Mouse (Mus musculus): ENCODE measurements around the gene St3gal5. TPM values are rescaled to one million over a fixed set of nuclear protein-coding genes. Genes with fewer than 3 reads are reported as not detected.

Gene St3gal5
- total and polyA plus RNA-seq, 3 experiments: 24.4 to 51.8 TPM; not detected in 1

DNA sequence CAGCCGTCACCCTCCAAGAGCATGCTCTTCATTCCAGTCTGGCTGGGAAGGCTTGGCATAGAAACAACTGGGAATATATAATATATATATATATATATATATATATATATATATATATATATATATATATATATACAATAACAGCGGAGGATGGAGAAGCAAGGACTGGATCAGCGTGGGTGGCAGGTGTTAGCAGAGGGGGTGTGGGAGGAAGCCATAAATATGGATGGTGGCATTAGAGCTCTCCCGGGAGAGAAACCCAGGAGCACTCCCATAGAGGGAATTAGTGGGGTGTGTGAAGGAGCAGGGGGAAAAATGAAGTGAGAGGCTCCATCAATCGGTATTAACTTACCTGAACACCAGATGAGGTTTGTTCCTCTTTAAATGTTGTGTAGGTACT is 2.8 kb downstream of the St3gal5 start:
- H3K9me3 ChIP-seq (replicated peaks; ENCODE audit: insufficient read depth, low read length): no peaks in the 10 kb centered on the region
- peak overlapping the region; percentile 87 for H3K27ac ChIP-seq (ENCODE audit: control insufficient read depth, low read depth, low read length)
- H3K27me3 ChIP-seq (ENCODE audit: control insufficient read depth in 1 of 2, insufficient read depth in 2 of 2, low read length in 2 of 2): no peaks in the 10 kb centered on the region
- no peak for DNase-seq (ENCODE audit: low read depth, low spot score)
- TF ChIP-seq ZC3H11A (IDR thresholded peaks at IDR 0.05; ENCODE audit: low read depth, low read length) (no peak), MAFK (IDR thresholded peaks at IDR 0.05; ENCODE audit: borderline replicate concordance, low read depth, low read length) (no peak), EP300 (IDR thresholded peaks at IDR 0.05; ENCODE audit: low read depth in 1 of 2, low read length in 2 of 2) (no peak), BHLHE40 (IDR thresholded peaks at IDR 0.05; ENCODE audit: borderline replicate concordance, low read depth, low read length) (no peak), TBP (IDR thresholded peaks at IDR 0.05; ENCODE audit: low read depth, low read length) (no peak), USF2 (IDR thresholded peaks at IDR 0.05; ENCODE audit: borderline replicate concordance in 1 of 2, insufficient read depth in 1 of 2, low read depth in 1 of 2, low read length in 2 of 2) (no peak), ETS1 (IDR thresholded peaks at IDR 0.05; ENCODE audit: low read depth, low read length) (no peak), POLR2AphosphoS2 (IDR thresholded peaks at IDR 0.05; ENCODE audit: low read length) (no peak), ZNF384 (IDR thresholded peaks at IDR 0.05; ENCODE audit: low read depth, low read length) (no peak), TCF12 (IDR thresholded peaks at IDR 0.05; ENCODE audit: low read depth, low read length) (no peak), MAZ (IDR thresholded peaks at IDR 0.05; ENCODE audit: low read depth, low read length) (no peak), ZMIZ1 (IDR thresholded peaks at IDR 0.05; ENCODE audit: low read depth, low read length) (no peak), MXI1 (IDR thresholded peaks at IDR 0.05; ENCODE audit: low read depth, low read length) (no peak), SIN3A (IDR thresholded peaks at IDR 0.05; ENCODE audit: low read length) (no peak), SMC3 (IDR thresholded peaks at IDR 0.05; ENCODE audit: low read depth, low read length) (no peak), POLR2AphosphoS5 (IDR thresholded peaks at IDR 0.05; ENCODE audit: borderline replicate concordance, low read depth, low read length) (no peak), KAT2A (conservative IDR thresholded peaks at IDR 0.05; ENCODE audit: low read depth, low read length) (no peak), MEF2A (IDR thresholded peaks at IDR 0.05; ENCODE audit: extremely low read depth, insufficient replicate concordance, low read depth, low read length, poor library complexity, severe bottlenecking) (no peak)
- H3K9ac ChIP-seq (ENCODE audit: control insufficient read depth, low read depth, low read length, poor library complexity, severe bottlenecking): no peak overlapping the region
- H3K79me2 ChIP-seq (ENCODE audit: control insufficient read depth, insufficient read depth, low read length, poor library complexity): peaks cover 57% of the 10 kb centered on the region
- H3K4me1 ChIP-seq (ENCODE audit: control insufficient read depth in 1 of 2, insufficient read depth in 2 of 2, low read length in 2 of 2): peaks cover 50 to 64% of the 10 kb centered on the region in 2 experiments
- H3K36me3 ChIP-seq (ENCODE audit: control insufficient read depth in 1 of 2, insufficient read depth in 2 of 2, low read length in 2 of 2): peaks cover 3 to 68% of the 10 kb centered on the region in 2 experiments
- peak overlapping the region in 1 of 2 experiments; percentile 63; a peak in 2 of 4 replicates for H3K4me3 ChIP-seq (ENCODE audit: control insufficient read depth in 1 of 2, insufficient read depth in 1 of 2, low read depth in 2 of 2, low read length in 2 of 2)

DNA sequence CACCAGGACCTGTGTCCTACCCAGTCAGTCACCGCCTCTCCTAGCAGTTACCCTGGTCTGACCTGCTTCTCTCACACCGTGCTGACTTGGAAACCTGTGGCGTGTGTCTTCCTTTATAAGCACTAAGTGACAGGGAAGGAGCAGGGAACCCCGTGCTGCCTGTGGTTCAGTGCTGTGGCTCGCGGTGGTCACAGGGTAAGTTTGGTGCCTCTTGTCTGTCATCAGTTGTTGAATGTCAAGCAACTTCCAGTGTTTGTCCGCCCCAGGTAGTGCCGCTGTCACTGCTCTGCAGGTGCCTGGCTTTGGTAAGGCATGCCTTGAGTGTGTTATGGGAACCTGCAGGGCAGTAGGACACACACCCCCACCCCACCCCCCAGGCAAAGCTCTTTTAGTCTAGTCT is 3.5 kb downstream of the St3gal5 start:
- peaks cover 63% of the 10 kb centered on the region for H3K79me2 ChIP-seq (ENCODE audit: control insufficient read depth, insufficient read depth, low read length, poor library complexity)
- peak overlapping the region; percentile 58 for H3K9ac ChIP-seq (ENCODE audit: control insufficient read depth, low read depth, low read length, poor library complexity, severe bottlenecking)
- H3K27ac ChIP-seq (ENCODE audit: control insufficient read depth, low read depth, low read length): peak overlapping the region; percentile 87
- H3K4me1 ChIP-seq (ENCODE audit: control insufficient read depth in 1 of 2, insufficient read depth in 2 of 2, low read length in 2 of 2): peaks cover 56 to 66% of the 10 kb centered on the region in 2 experiments
- no peaks in the 10 kb centered on the region for H3K9me3 ChIP-seq (replicated peaks; ENCODE audit: insufficient read depth, low read length)
- H3K4me3 ChIP-seq (ENCODE audit: control insufficient read depth in 1 of 2, insufficient read depth in 1 of 2, low read depth in 2 of 2, low read length in 2 of 2): peak overlapping the region; percentile 24 to 63
- no peaks in the 10 kb centered on the region for H3K27me3 ChIP-seq (ENCODE audit: control insufficient read depth in 1 of 2, insufficient read depth in 2 of 2, low read length in 2 of 2)
- no peak for DNase-seq (ENCODE audit: low read depth, low spot score)
- TF ChIP-seq POLR2AphosphoS5 (IDR thresholded peaks at IDR 0.05; ENCODE audit: borderline replicate concordance, low read depth, low read length) (no peak), POLR2A (IDR thresholded peaks at IDR 0.05; ENCODE audit: control insufficient read depth in 1 of 2, insufficient read depth in 1 of 2, low read depth in 1 of 2, low read length in 2 of 2, poor library complexity in 1 of 2) (0 out of 4 replicates have a peak, but pooled peaks of 1 of the 2 experiments have one; percentile 25), MXI1 (IDR thresholded peaks at IDR 0.05; ENCODE audit: low read depth, low read length) (peak; percentile 9; the same call in 1 of the 2 replicates)
- peaks cover 6 to 66% of the 10 kb centered on the region in 2 experiments for H3K36me3 ChIP-seq (ENCODE audit: control insufficient read depth in 1 of 2, insufficient read depth in 2 of 2, low read length in 2 of 2)
